Mouse (Mus musculus): ENCODE measurements around the gene Tspear.

Gene Tspear

DNA sequence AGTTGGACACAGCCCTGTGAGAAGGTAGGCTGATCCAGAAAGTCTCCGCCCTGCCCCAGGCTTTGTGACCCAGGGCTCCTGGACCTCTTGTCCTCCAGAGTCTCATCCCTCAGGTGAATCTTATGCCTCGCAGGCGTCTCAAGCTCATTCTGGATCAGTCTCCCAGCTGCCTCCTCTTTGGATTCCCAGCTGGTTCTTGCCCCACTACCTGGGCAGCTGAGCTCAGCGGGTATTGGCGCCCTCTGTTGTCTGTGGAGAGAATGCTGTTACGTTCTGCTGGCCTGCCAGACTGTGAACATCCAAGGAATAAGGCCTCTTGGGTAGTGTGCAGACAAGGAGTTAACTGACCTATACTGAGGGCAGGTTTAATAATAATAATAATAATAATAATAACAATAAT is 192.6 kb downstream of the Tspear start:
- DNase-seq (ENCODE audit: low spot score) = no peak

DNA sequence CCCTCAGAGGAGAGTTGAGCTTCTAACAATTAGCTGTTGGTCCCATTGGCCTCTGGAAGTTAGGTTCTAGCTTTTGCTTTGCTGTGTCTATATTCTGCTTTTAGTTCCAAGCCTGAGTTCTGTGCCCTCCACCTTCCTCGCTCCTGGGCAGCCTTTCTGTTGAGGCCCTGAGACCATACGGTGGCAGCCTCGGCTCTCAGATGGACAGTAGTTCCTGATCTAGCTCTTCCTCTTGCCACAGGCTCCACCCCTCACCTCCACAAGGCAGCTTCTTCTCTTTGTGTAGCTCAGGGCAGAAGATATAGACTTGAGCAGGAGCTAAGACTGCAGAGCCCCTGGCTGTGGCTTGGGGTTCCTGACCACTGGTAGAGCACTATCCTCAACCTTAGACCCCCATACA is 193.9 kb downstream of the Tspear start:
- DNase-seq (ENCODE audit: low spot score) = no peak

GRCm38 (mm10) chr10:77882553-77882952 is 196.2 kb downstream of the Tspear start:
- DNase-seq (ENCODE audit: low spot score) = no peak

GRCm38 (mm10) chr10:77886007-77886747 is 199.8 kb downstream of the Tspear start:
- DNase-seq (ENCODE audit: low spot score) = no peak

- no peak for DNase-seq (ENCODE audit: low spot score)
Measured at GRCm38 (mm10) chr10:77890987-77891565, 204.7 kb downstream of the Tspear start.

DNA sequence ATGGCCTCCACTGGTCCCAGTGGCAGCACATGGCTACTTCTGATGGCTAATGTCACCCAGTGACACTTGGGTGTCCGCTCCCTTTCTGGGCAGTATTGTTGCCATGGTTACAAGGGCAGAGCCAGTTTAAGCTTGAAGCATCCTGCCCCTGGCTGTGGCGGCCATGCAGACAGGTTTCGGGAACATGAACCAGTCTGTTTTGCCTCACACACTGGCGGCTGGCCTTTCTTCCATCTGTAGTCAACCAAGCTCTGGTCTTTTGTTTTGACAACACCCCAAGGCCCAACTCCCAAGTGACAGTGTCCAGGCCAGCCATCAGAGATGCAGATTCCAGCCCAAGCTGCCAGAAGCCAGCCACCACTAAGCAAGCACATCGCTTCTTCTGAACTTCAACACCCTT is 209.2 kb downstream of the Tspear start:
- DNase-seq (ENCODE audit: low spot score) = no peak

DNA sequence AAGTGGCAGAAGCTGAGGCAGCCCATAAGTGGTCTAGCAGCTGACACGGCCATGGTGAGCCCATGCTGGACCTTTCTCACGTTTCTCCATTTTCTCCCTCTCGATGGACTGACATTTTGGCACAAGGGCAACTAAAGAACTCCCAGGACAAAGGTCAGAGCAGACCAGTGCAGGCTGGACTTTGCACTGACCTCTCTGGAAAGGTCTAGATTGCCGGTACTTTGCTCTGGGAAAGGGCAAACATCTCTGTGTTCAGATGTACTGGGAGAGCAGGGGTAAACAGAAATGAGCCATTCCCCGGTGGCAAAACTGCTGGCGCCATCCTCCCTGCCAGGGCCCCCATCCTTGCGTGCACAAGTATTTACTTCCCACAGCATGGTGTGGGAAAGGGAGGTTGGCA is 213.8 kb downstream of the Tspear start:
- DNase-seq (ENCODE audit: low spot score) = no peak

GRCm38 (mm10) chr10:77900903-77901818 is 214.8 kb downstream of the Tspear start:
- no peak for DNase-seq (ENCODE audit: low spot score)

- no peak for DNase-seq (ENCODE audit: low spot score)
Measured at GRCm38 (mm10) chr10:77901871-77902210, 215.5 kb downstream of the Tspear start.

DNA sequence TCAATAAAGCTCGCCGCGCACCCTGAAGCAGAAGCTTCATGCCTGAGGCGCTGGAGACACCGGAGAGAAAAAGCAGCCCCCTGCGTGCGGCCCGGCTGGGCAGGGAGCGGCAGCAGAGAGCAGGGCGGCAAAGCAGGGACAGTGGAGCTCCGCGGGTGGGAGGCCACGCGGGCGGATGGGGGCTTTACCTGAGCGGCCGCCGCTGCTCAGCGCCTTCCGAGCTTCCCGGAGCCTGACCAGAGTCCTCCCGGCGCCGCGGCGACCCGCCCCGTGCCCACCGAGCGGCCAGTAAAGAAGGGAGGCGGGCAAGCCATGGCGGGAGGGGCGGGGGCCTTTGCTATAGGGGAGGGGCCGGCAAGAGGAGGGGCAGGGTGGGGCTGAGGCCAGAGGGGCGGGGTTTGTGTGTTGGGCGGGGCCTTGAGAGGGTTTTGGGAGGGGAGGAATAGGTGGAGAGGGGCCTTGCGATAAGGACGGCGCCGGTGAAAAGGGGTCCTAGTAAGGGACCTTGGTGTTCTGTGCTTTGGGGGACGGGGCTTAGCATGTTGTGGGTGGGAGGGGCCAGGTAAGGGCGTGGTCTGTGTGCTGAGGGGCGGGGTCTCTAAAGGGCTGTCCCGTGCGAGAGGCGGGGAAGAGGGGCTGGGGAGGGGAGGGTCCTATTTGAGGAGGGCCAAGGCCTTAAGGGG is 216.0 kb downstream of the Tspear start, which contains the start of gene Lrrc3:
Gene Lrrc3 (minus strand): TSS at position 326 of the 683 bp plus-strand sequence.
- DNase-seq (ENCODE audit: low spot score) = no peak

GRCm38 (mm10) chr10:77902894-77903715 is 216.7 kb downstream of the Tspear start:
- no peak for DNase-seq (ENCODE audit: low spot score)

GRCm38 (mm10) chr10:77912605-77913004 is 226.2 kb downstream of the Tspear start:
- DNase-seq (ENCODE audit: low spot score) = no peak

DNA sequence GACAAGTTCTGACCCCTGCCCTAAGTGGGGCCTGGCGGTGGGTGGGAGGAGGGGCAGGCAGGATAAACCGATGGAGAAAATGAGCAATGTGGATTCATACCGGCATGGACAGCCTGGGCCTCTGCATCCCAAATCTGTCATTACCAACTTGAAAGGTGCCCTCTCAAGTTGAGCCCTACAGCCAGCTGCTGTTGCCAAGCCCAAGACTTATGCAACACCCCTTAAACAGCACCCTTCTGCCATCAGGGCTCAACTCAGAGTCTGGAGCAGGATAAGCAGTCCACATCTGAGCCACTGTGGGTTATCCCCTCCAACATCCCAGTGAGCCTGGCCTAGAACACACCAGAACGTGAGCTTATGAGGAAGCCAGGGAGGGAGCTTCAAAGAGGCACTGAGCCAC is 226.9 kb downstream of the Tspear start:
- DNase-seq (ENCODE audit: low spot score) = no peak

GRCm38 (mm10) chr10:77916636-77917335 is 230.4 kb downstream of the Tspear start:
- DNase-seq (ENCODE audit: low spot score) = peak; percentile 44

- DNase-seq (ENCODE audit: low spot score) = no peak
Measured at GRCm38 (mm10) chr10:77921009-77921408, 234.6 kb downstream of the Tspear start.

GRCm38 (mm10) chr10:77922681-77923080 is 236.3 kb downstream of the Tspear start:
- DNase-seq (ENCODE audit: low spot score) = no peak

DNA sequence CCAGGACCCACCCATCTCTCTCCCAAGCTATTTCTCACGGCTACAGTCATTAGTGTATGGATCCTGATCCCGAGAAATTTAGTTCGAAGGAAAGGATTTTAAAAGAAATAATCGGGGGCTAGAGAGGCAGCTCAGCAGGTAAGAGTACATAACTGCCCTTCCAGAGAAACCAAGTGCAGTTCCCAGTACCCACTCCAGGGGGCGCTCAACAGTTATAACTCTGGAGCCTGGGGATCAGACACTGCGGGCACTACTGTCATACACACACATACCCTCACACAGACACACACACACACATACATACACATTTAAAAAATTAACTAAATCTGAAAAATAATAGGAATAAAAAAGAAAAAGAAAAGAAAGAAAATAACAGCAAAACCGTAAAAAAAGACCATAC is 239.8 kb downstream of the Tspear start:
- DNase-seq (ENCODE audit: low spot score) = peak; percentile 37

DNA sequence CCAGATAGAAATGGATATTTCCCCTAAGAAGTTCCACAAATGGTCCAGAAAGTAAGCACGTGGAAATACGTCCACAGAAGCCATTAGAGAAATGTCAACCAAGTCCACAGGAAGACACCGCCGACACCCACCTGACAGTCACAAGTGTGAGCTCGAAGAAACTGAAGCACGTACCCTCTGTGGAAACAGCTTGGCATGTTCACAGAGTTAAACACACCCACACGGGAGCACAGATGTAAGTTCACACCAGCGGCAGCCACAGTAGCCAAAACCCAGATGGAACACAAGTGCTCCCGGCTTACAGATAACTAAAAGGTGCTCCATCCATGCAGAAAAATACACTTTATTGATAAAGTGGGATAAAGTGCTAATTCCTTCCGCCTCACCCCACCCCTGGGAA is 241.0 kb downstream of the Tspear start:
- DNase-seq (ENCODE audit: low spot score) = no peak

Measured in spleen, adult 12 weeks (tissue).